Mouse (Mus musculus): ENCODE measurements around the gene Heyl. TPM values are rescaled to one million over a fixed set of nuclear protein-coding genes. Genes with fewer than 3 reads are reported as not detected.

Gene Heyl
- not detected for total RNA-seq (2023)

GRCm38 (mm10) chr4:123233492-123234084 lies at the start of gene Heyl:
Gene Heyl (plus strand): TSS chr4:123233556.

GRCm38 (mm10) chr4:123201186-123202093 lies 31.9 kb upstream of the Heyl start, which contains the start of gene Nt5c1a:
Gene Nt5c1a (plus strand): TSS chr4:123201504.

GRCm38 (mm10) chr4:123261721-123262401 lies 28.5 kb downstream of the Heyl start, which contains the start of gene Pabpc4:
Gene Pabpc4 (plus strand): TSS chr4:123262351.

Other genes starting within 250 kb of the Heyl start
- 1 to 10 TPM; 6.7 to 8.3 TPM for gene Mycl, start 237.9 kb upstream of the Heyl start, total RNA-seq (2023)
- 10 to 100 TPM; 13.1 to 13.5 TPM for gene Trit1, start 217.0 kb upstream of the Heyl start, total RNA-seq (2023)
- gene Bmp8b, start 128.4 kb upstream of the Heyl start, total RNA-seq (2023), result not detected
- gene Oxct2b, start 117.3 kb upstream of the Heyl start, total RNA-seq (2023), result not detected
- gene Ppie, start 93.6 kb upstream of the Heyl start, total RNA-seq (2023), result 10 to 100 TPM; 29.1 to 32.4 TPM
- not detected for gene Hpcal4, start 50.3 kb upstream of the Heyl start, total RNA-seq (2023)
- gene Nt5c1a, start 32.1 kb upstream of the Heyl start, total RNA-seq (2023), result not detected
- 10 to 100 TPM; 31.3 to 31.4 TPM for gene Pabpc4, start 28.8 kb downstream of the Heyl start, total RNA-seq (2023)
- gene Oxct2a, start 90.1 kb downstream of the Heyl start, total RNA-seq (2023), result under 1 TPM in 1 of 2 experiments, not detected in 1; 0.49 TPM
- under 1 TPM; 0.21 to 0.55 TPM for gene Bmp8a, start 109.7 kb downstream of the Heyl start, total RNA-seq (2023)

All from monocyte, adult 59 days (primary cell).